Mouse (Mus musculus): ENCODE measurements around the gene Gm904. TPM values are rescaled to one million over a fixed set of nuclear protein-coding genes. Genes with fewer than 3 reads are reported as not detected.

Gm904 gene
- polyA plus RNA-seq (2015; fragmentation: Nextera tagmentation; extraction: Ambion mirVana): not detected in 2 replicates

GRCm38 (mm10) chr13:50642928-50643327 is at the start of gene Gm904:
TSS of gene Gm904 (plus strand) at chr13:50643228.

Other genes starting within 250 kb of the Gm904 start
- gene Fbxw17, start 225.4 kb upstream of the Gm904 start, polyA plus RNA-seq (2015; fragmentation: Nextera tagmentation; extraction: Ambion mirVana): 7.4 and 8.9 TPM in 2 replicates
- not detected in 2 replicates for gene Gm47429, start 199.3 kb upstream of the Gm904 start, polyA plus RNA-seq (2015; fragmentation: Nextera tagmentation; extraction: Ambion mirVana)
- gene Nutm2, start 175.9 kb upstream of the Gm904 start, polyA plus RNA-seq (2015; fragmentation: Nextera tagmentation; extraction: Ambion mirVana): not detected in 2 replicates
- not detected in 2 replicates for gene Gm8765, start 55.1 kb downstream of the Gm904 start, polyA plus RNA-seq (2015; fragmentation: Nextera tagmentation; extraction: Ambion mirVana)